Mouse (Mus musculus): ENCODE measurements at regions not wholly inside any gene's neighbourhood (a gene's known extent, or its start where the extent isn't known, plus 50 kb on each side); places are given as distances from the start of the nearest gene placed in this dataset.

- no peak overlapping the region for H3K4me3 ChIP-seq (replicated peaks)
- no peaks in the 10 kb centered on the region for H3K4me1 ChIP-seq (ENCODE audit: control insufficient read depth)
- H3K36me3 ChIP-seq (ENCODE audit: control insufficient read depth) = no peaks in the 10 kb centered on the region
- no peak for TF ChIP-seq TAL1 (IDR thresholded peaks at IDR 0.05; ENCODE audit: low read length)
- TF ChIP-seq GATA1 (IDR thresholded peaks at IDR 0.05; ENCODE audit: low read length) = no peak
- peaks cover 3% of the 10 kb centered on the region; the same call in 1 of the 2 replicates for H3K9me3 ChIP-seq (ENCODE audit: control insufficient read depth, low read length)
- peaks cover 14% of the 10 kb centered on the region for H3K27me3 ChIP-seq (ENCODE audit: control insufficient read depth)
These were observed 58.9 kb upstream of the Foxn3 start for GRCm38 (mm10) chr12:99622238-99622637.

- H3K27me3 ChIP-seq (ENCODE audit: control insufficient read depth) = no peaks in the 10 kb centered on the region
- H3K4me1 ChIP-seq (ENCODE audit: control insufficient read depth) = no peaks in the 10 kb centered on the region
- H3K9me3 ChIP-seq (ENCODE audit: control insufficient read depth, low read length) = peaks cover 3% of the 10 kb centered on the region; the same call in 1 of the 2 replicates
- H3K4me3 ChIP-seq (replicated peaks) = no peak overlapping the region
- TF ChIP-seq TAL1 (IDR thresholded peaks at IDR 0.05; ENCODE audit: low read length) (no peak), GATA1 (IDR thresholded peaks at IDR 0.05; ENCODE audit: low read length) (no peak)
- no peaks in the 10 kb centered on the region for H3K36me3 ChIP-seq (ENCODE audit: control insufficient read depth)
These were observed 53.9 kb upstream of the Foxn3 start for GRCm38 (mm10) chr12:99617241-99617804.

DNA sequence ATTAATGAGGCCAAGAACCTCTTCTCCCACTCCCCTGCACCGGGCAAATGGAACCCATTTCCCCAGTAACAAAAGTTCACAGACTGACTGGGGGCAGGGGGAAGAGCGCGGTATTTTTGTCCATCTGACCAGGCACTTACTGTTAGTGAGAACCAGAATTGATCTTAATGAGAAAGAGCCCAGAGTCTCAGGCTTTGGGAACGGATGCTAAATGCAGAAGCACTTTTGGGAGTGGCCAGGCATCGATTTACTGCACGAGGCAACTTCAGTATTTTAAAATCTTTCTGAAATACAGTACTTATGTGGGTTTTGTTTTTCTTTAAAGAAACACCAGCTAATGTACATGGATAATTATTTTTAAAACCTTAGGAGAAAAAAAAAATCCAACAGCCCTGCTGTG, 51.0 kb upstream of the Foxn3 start:
- H3K9me3 ChIP-seq (ENCODE audit: control insufficient read depth, low read length) = no peaks in the 10 kb centered on the region
- no peak for TF ChIP-seq TAL1 (IDR thresholded peaks at IDR 0.05; ENCODE audit: low read length)
- TF ChIP-seq GATA1 (IDR thresholded peaks at IDR 0.05; ENCODE audit: low read length) = no peak
- H3K4me1 ChIP-seq (ENCODE audit: control insufficient read depth) = no peaks in the 10 kb centered on the region
- H3K4me3 ChIP-seq (replicated peaks) = no peak overlapping the region
- no peaks in the 10 kb centered on the region for H3K36me3 ChIP-seq (ENCODE audit: control insufficient read depth)
- no peaks in the 10 kb centered on the region for H3K27me3 ChIP-seq (ENCODE audit: control insufficient read depth)

All from erythroblast, embryonic 14.5 days (primary cell).